Mouse (Mus musculus) left cerebral cortex, adult 11 months (tissue): ENCODE results near the gene Kcnn4.
"Not testable (repeated sequence)": the region's sequence is repeated elsewhere in the genome, so short reads cannot be mapped to it uniquely, and the experiment has no call there.

Experiments used
- DNase-seq: peaks from one replicate; pipeline ENCODE4 v3.0.0; 2022; ENCODE audit warnings: low spot score

Gene Kcnn4

DNA sequence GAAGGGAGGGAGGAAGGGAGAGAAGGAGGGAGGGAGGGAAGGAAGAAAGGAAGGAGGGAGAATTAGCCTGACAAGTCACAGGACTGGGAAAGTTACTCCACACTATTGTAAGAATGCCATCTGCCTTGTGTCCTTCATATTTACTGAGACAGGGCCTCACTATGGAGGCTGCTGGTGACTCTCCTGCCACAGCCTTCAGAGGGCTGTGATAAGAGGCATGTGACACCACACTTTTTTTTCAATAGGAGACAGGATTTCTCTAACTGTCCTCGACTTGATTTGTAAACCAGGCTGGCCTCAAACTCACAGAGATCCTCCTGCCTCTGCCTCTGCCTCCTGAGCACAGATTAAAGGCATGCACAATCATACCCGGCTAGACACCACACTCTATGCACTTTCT is 21.6 kb downstream of the Kcnn4 start:
- DNase-seq = no peak

DNA sequence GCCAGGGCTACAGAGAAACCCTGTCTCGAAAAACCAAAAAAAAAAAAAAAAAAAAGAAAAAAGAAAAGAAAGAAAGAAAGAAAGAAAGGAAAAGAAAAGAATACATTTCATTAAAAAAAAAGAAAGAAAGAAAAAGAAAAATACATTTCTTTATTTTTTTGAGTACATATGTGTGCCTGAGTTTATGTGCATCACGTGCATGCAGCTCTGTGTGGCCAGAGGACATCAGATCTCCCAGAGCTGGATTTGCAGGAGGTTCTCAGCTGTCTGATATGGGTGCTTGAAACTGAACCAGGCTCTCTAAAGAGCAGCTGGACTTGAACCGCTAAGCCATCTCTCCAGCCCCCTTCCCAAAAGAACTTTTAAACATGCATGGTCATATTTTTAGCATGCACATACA is 24.0 kb downstream of the Kcnn4 start:
- no peak for DNase-seq

DNA sequence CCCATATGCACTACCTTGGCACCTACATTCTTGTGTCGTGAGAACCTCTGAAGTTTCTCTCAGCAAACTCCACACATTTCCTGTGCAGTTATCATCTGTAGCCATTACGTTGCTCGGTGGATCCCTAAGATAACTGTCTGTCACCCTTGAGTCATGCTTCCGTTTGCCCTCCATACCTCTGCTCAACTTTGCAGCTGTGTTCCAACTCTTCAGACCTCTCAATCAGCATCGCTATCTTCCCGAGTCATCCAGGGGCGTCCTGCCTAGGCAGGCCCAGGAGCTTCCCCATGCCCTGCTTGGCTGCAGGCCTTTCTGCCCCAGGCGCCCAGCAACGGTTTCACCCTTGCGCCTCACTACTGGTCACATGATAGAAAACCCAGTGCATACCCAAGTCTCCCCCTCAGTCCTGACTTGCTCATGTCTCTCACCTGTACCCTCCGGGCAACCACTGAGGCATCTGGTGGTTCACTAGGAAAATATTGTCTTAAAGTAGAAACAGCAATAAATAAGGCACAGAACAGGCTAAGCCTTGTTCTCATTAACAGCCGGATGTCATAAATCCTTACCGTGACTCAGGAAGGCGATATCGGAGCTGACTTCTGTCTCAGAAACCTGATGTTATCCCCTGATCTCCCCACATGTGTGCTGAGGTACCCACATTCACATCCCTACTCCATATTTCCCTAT is 24.6 kb downstream of the Kcnn4 start:
- DNase-seq = no peak

DNA sequence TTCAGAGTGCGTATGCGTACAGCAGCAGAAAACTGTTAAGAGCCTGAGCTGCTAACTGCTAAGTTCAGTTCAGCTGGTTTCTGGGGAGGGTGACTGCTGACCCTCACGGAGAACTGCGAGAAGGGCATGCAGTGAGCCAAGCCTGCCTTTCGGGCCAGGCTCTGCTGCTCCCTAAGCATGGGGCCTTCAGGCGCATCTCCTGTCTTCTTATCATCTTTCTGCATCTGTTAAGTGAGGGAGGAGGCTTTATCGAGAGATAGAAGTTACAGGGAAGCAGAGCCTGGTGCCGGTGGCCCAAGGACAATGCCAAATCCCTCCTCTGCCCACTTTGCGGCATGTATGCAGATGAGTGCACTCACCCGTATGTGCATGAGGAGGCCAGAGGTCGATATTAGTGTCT is 26.8 kb downstream of the Kcnn4 start:
- no peak for DNase-seq

DNA sequence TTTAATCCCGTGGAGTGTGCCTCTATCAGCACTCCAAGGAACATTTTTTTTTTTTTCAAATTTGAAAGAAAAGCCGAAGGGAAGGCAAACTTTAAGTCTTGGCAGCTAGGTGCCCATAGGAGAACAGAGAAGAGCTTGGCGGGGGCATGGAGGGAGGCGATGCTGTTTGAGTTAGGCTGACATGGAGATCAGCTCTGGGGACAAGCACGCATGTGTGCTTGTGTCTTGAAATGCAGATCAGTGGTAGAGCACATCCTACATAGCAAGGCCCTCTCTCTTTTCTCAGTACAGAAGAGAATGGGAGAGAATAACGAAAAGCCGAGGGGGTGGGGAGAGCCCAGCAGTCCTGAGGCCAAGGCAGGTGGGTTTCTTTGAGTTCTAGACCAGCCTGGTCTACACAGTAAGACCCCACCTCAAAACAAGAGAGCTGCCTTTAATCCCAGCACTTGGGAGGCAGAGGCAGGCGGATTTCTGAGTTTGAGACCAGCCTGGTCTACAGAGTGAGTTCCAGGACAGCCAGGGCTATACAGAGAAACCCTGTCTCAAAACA is 28.4 kb downstream of the Kcnn4 start:
- no peak for DNase-seq

DNA sequence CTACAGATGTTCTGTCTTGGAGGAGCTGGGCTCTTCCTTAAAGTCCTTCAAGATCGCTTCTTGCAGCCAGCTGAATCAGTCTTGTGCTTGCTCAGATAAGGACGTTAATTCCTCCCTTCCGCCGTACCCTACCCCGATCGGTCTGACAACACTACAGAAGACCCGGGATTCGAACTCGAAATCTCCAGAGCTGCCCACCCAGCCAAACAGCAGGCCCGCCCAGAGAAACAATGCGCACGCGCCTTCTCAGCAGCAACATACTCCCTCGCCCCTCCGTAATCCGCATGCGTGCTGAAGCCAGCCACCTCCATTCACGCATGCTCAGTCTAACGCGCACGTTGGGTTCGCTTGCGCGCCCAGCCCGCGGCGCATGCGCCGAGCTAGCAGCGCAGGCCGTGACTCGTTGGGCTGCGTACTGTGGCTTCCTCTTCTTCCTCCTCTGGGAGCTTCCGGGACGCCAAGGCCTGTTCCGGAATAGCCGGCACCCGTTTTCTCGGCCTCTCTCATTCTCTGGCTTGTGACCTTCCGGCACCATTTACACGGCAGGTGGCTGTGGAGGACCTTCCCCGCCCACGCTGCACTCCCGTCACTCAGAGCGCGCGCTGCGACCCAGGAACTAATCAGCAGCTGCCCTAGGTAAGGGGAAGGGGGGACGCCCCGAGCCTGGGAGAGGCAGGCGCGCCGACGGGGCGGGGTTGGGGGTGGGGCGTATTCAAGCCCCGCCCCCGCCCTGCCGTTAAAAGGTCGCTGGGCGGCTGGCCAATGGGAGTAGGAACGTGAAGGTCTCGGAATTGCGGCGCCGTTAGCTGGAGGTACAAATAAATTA is 29.4 kb downstream of the Kcnn4 start, which contains the start of gene Smg9:
Gene Smg9 (plus strand): TSS at position 364 of the 826 bp plus-strand sequence.
- DNase-seq = peak; percentile 95

DNA sequence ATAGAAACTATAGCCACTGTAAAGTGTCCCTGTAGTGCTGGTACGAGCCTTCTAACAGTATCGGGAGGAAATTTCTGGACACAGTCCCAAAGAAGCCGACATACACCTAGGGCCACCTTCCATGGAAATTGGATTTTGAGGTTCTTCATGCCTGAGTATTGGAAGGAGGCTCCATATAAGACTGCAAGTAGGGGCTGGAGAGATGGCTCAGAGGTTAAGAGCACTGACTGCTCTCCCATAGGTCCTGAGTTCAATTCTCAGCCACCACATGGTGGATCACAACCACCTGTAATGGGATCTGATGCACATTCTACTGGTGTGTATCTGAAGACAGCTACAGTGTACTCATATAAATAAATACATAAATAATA is 30.0 kb downstream of the Kcnn4 start:
- no peak for DNase-seq

DNA sequence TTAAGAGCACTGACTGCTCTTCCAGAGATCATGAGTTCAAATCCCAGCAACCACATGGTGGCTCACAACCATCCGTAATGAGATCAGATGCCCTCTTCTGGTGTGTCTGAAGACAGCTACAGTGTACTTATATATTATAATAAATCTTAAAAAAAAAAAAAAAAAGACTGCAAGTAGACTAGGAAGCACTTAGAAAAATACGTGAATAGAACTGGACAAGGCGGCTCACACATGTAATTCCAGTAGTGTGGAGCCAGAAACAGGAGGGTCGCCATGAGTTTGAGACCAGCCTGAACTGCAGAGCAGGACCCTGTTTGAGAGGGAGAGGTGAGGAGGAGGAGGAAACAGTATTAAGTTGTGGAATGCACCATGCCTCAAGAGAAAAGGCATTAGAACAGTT is 30.4 kb downstream of the Kcnn4 start:
- not testable (repeated sequence) for DNase-seq

DNA sequence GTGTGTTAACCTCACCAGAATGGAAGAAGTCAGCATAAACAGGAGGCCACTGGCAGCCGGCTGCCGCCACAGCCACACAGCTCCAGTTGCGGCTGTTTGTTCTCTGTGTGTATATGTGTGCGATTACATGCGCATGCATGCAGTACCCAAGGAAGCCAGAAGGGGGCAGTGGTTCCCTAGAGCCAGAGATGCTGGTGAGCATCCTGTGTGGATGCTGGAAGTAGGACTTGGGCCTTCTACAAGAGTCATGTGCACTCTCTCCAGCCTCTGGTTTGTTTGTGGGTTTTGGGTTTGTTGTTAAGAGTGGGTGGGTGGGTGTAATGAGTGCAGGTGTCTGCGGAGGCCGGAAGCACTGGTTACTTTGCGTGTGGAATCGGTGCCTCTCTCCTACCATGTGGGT is 32.8 kb downstream of the Kcnn4 start:
- DNase-seq = no peak

DNA sequence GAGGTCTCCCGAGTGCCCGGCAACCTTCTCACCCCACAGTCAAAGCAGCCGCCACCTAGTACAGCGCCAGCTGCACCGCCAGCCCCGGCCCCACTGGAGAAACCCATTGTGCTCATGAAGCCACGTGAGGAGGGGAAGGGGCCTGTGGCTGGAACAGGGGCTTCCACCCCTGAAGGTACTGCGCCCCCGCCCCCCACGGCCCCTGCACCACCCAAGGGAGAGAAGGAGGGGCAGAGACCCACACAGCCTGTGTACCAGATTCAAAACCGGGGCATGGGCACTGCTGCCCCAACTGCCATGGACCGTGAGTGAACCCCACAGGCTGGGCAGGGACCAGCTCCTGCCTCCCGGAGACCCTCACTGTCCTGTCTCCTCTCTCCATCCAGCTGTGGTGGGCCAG is 35.6 kb downstream of the Kcnn4 start:
- no peak for DNase-seq

DNA sequence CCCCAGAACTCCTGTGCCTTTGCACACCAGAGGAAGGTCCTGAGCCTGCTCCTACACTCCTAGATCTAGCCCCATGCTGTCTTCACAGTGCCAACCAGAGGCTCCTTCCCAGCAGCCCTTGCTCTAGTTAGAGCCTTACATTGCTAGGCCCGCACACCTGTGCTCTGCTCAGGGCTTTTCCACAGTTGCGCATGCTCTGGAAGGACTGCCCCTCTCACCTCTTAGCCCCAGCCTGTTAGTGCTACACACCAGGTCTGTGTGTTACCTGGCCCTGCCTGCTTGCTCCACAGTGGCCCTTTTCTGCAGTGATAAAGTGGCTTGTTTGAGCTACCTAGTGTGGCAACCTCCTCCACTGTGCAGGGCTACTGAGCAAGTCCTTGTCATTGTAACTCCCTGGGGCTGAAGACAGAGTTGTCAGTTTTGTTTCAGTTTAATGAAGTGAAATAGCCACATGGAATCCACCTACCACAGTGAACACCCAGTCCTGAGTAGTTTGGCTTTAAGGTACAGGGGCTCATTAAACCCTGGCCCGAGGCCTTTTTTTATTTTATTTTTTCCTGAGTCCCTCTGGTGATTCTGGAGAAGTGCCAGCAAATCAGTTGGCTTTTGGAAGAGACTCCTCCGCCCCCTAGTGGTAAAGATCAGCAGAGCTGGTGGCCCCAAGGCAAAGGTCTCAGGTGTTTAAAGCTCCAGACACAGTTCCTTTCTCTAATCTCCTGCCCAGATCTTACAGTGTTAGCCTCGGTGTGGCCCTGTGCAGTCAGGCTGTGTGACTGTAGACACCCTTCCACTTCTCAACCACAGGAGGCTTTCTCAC is 36.7 kb downstream of the Kcnn4 start:
- DNase-seq = peak; percentile 65

DNA sequence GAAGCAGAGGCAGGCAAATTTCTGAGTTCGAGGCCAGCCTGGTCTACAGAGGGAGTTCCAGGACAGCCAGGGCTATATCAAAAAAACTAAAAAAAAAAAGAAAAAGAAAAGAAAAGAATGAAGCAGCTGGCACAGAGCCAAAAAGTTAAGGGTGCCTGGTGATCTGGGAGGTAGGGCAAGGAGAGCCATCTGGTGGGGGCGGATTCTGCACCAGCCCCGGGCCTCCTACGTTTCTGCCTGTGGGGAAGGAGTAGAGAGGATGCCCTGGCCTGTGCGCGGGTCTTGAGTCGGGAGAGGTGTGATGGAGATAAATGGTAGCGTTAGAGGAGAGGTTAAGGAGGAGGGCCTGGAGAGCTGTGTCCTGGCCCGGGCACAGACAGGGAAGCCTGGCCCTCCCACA is 38.1 kb downstream of the Kcnn4 start:
- DNase-seq = no peak

DNA sequence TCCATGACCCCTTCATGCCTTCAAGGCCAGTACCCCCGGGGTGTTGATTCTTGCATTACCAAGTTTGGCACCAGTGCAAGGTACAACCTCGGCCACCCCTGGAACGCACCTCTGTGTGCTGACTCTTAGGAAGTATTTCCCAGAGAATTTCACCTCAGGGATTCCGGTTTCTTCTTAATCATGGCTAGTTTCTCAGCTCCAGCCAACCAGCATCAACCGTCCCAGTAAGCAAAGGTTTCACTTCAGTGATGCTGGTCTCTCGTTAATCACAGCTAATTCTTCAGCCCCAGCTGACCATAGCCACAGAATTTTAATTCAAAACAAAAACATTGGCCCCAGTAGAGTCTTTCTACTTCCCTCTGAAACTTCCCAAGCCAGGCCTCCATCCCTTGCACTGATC is 40.1 kb downstream of the Kcnn4 start:
- no peak for DNase-seq

DNA sequence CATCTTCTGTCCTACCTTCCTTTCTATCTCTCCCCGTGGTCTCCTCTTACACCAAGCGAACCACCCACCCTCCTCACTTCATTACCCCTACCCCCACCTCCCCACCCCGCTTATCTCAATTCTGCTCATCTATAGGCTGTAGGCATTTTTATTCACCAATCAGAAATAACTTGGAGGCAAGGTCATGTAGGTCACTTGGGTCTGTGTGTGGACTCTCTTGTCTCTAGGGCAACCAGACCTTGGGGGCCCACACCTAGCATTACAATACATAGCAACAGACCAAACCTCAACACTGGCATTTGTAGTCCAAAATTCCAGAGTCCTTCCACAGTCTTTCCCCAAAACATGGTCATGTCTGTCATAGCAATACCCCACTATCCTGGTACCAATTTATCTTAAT is 40.8 kb downstream of the Kcnn4 start:
- no peak for DNase-seq

DNA sequence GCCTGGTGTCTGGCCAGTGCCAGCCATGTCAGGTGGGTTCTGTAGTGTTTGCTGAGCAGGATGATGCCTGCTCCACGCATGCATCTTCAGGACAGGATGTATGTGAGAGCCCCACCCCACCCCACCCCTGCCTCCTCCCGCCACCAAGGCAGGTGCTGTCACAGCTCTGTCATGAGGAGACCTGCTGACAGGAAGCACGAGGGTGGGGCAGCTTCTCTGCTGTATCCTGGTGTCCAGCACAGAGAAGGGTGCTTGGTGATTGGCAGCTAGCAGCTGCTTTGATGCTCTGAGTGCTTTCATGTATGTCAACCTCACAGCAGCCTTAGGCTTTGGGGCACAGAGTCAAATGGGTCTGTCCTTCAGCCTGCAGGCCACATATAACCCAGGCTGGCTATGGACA is 43.6 kb downstream of the Kcnn4 start:
- DNase-seq = no peak

DNA sequence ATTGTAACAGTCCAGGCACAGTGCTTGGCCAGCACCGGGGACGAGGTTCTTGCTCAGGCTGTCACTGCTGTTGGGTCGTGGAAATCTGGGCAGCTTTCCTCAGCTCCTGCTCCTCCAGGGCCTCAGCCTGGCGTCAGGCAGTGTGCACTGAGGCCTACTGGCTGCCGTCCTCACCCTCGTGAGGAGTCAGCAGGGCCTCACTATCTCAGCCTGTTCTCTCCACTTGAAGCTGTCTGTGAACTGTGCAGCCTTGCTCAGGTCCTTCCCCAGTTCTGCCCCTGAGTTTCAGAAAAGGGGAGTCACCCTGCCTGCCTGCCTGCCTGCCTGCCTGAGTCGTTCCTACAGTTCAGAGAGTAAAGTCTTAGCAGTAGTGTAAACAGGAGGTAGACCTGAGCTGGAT is 45.2 kb downstream of the Kcnn4 start:
- DNase-seq = no peak

DNA sequence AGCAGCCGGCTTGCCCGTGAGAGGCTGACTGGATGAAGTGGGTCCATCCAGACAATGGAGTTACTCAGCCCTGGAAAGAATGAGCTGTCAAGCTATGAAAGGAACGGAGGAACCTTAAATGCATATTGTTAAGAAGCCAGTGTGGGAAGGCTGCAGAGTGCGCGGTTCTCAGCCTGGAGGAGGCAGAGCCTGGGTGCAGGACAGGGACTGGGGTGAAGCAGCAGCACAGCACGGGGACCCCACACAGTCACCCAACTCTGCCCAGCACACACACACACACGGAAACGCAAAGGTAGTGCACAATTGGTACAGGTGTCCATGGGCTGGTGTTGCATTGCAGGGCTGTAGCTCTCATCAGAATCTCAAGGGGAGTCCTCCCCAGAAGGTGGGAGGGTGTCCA is 49.5 kb downstream of the Kcnn4 start:
- DNase-seq = no peak

DNA sequence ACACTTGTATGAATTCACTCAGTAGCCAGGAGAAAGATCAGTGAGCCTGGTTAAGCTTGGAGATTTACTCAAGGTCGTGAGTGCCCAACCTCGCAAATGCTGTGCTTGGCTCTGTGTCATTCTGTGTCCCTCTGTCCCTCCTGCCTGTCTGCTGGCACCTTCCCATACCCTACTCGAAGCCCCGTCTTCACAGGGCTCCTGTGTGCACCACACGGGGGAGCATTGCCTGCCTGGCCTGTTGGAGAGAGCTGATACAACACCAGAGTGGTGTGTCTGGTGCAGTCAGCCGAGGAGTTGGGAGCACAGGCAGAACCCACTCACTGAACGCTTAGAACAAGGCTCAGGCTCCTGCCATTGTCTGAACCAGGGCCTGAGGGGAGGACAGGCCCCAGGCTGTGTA is 51.6 kb downstream of the Kcnn4 start:
- no peak for DNase-seq

DNA sequence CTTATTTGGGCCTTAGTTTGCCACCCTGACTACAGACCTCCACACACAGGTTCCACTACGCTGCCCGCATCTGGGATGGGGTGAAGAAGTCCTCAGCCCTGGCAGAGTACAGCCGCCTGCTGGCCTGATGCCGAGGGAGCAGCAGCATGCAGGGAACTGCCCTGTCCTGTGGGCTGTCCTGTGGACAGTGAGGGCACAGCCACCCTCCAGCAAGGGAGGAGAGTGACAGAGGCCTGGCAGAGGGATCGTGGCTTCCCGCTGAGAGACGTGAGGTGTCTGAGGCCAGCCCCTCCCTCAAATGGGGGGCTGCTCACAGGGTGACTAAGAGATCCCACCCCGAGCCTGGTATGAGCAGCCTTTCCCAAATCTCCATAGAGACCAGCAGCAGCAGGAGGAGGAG is 52.2 kb downstream of the Kcnn4 start:
- no peak for DNase-seq

DNA sequence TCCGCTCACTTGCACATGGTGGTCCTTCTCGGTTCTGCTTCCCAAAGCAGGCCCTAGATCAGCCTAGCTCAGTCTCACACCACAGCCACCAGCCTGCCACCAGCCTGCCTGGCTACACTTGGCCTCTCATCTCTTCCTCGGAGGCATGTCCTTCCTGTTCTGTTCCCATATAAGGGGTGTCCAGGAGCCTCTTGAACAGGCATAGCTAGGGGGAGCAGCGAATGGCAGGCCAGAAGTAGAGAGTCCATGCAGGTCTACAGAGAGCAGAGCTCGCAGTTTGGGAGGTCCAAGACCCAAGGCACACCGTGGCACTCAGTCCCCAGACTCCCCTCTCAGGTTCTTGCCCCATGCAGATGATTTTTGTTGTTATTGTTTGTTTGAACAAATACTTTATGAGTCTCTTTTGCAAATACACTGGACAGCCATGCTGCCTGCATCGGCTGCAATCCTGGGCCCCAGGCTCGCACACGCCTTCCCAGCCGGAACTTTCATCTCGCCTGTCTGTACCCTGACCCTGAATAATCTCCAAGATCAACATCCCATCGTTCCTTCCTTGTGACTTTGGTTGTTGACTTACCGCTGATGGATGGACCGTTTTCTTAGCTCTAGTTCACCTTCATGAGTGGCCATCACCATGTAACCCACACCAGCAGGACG is 53.2 kb downstream of the Kcnn4 start:
- DNase-seq = no peak

DNA sequence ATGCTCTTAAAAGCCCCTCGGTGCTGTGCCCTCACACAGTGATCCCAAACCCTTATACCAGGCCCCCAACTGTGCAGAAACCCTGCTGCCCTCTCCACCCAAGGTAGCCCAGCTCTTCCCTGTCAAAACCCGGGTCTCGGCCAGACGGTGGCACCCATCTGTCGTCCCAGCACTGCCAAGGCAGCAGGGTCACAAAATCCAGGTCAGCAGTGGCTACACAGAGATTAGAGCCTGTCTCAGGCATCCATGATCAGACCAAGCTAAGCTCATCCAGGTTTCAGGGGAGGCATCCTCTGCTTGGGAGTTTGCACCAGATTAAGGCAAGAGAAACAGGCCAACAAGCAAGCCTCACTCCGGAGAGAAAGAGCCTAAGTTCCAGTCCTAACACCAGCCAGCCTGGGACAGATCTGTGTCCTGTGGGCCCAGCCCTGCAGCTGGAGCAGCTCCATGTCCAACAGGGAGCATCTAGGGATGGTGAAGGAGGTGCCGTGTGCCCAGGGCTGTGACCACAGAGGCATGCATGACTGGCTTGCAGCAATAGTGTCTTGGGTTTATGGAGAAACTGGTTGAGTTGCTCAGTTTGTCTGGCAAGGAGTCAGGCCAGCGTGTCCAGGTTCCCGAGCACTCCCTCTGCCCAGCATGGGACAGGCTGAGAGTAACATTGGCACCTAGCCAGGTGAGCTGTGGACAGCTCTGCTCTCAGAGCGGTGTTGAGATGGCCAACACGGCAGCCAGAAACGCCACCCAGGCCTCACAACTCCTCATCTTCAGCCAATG is 54.1 kb downstream of the Kcnn4 start:
- DNase-seq = no peak
